Mouse (Mus musculus): ENCODE data around the gene Bnc1.

GRCm38 (mm10) chr7:81920314-81920713 lies 71.8 kb downstream of the Bnc1 start:
- TF ChIP-seq USF1 (IDR thresholded peaks at IDR 0.05; ENCODE audit: low read depth, low read length) = no peak
- no peak for TF ChIP-seq CTCF (conservative IDR thresholded peaks at IDR 0.05 in 1 of 2, IDR thresholded peaks at IDR 0.05 in 1 of 2; ENCODE audit: low read depth in 2 of 2, low read length in 2 of 2)
- no peak for TF ChIP-seq MEF2A (IDR thresholded peaks at IDR 0.05; ENCODE audit: borderline replicate concordance, low read depth, low read length)
- no peak for TF ChIP-seq POLR2A (IDR thresholded peaks at IDR 0.05; ENCODE audit: low read depth, low read length)
- TF ChIP-seq SMC3 (IDR thresholded peaks at IDR 0.05; ENCODE audit: low read depth, low read length) = no peak
- TF ChIP-seq EP300 (IDR thresholded peaks at IDR 0.05; ENCODE audit: low read length) = no peak
- no peak for TF ChIP-seq ZMIZ1 (IDR thresholded peaks at IDR 0.05; ENCODE audit: low read depth, low read length)
- TF ChIP-seq JUND (conservative IDR thresholded peaks at IDR 0.05; ENCODE audit: low read depth, low read length) = no peak
- no peak for TF ChIP-seq HCFC1 (IDR thresholded peaks at IDR 0.05; ENCODE audit: low read depth, low read length)
- TF ChIP-seq MAX (IDR thresholded peaks at IDR 0.05; ENCODE audit: low read length) = no peak
